Mouse (Mus musculus): ENCODE results near the gene Rab3d. TPM values are rescaled to one million over a fixed set of nuclear protein-coding genes. Genes with fewer than 3 reads are reported as not detected.
"Not testable (repeated sequence)": the region's sequence is repeated elsewhere in the genome, so short reads cannot be mapped to it uniquely, and the experiment has no call there.

Rab3d gene
- polyA plus RNA-seq, 1 experiment from 2014 or later = 11.1 TPM

DNA sequence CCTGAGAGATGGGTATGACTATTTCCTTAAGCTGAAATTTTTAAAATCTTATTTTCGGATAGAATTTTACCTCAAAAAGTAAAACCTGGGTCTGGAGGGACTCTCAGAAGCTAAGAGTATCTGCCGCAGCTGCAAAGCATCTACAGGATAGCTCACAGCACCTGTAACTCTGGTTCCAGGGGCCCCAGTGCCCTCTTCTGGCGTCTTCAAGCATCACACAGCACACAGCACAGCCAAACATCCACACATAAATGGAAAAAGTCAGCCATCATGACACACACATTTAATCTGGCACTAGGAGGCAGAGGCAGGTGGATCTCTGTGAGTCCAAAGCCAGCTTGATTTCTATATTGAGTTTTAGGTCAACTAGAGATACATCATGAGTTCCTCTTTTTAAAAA is 41.4 kb downstream of the Rab3d start:
- Histone ChIP-seq H3K36me3 (no peaks in the 10 kb centered on the region), H3K4me2 (replicated peaks) (no peak overlapping the region), H3K4me1 (no peaks in the 10 kb centered on the region), H3K27ac (no peak overlapping the region), H3K9ac (no peak overlapping the region), H3K27me3 (no peaks in the 10 kb centered on the region), H3K9me3 (no peaks in the 10 kb centered on the region), H3K4me3 (no peak overlapping the region)
- ATAC-seq (ENCODE audit: insufficient number of reproducible peaks, insufficient read depth, low FRiP score, low TSS enrichment) = no peak
- 64% methylated on average over 3 of the region's 3 CpGs for WGBS

DNA sequence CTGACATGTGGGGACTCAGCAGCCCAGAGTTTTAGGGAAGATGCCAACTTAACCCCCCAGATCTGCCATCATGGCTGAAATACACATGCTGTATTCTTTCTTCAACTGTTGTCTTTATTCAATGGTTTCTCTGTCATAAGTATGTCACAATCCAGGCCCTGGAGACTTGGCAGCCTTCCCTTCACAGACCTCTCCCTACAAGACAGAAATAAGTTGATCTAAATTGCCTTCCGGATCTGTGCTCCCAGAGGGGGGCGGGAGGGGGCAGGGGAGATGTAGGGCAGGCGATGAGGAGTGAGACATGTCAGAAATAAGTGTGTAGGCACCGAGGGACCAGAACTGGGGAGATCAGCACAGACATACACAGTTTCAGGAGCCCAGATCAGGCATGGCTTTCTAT is 45.8 kb downstream of the Rab3d start:
- Histone ChIP-seq H3K27me3 (no peaks in the 10 kb centered on the region), H3K4me2 (replicated peaks) (no peak overlapping the region), H3K9me3 (no peaks in the 10 kb centered on the region), H3K4me3 (no peak overlapping the region), H3K4me1 (no peaks in the 10 kb centered on the region), H3K27ac (no peak overlapping the region), H3K36me3 (no peaks in the 10 kb centered on the region), H3K9ac (no peak overlapping the region)
- no peak for ATAC-seq (ENCODE audit: insufficient number of reproducible peaks, insufficient read depth, low FRiP score, low TSS enrichment)
- 68% methylated on average over 4 of the region's 4 CpGs for WGBS

DNA sequence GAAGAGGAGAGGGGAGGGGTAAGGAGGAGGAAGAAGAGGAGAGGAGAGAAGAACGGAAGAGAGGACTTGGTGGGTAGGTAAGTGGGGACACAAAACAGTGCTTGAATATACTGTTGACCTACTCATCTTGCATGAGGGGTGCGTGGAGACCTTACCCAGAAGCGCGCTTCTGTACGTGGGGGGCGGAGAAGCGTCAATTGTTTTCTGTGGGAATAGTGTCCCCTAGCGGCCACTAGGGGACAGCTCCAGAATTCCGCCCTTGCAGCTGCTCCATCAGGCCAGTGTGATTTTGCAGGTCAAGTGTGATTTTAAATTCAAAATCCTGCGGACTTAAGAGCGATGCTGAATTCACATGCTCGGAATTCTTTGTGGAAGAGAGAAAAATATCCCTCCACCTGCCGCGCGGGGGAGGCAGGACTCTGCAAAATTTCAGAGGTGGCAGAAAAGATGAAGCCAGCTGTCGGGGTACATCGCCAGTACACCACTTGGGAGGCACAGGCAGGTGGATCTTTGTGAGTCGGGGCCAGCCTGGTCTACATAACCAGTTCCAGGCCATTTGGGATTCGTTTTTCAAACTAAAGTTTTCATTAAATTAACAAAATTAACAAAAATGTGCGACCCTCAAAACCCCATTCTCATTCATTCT is 47.0 kb downstream of the Rab3d start:
- ATAC-seq (ENCODE audit: insufficient number of reproducible peaks, insufficient read depth, low FRiP score, low TSS enrichment) = no peak; the same call in 1 of the 2 replicates
- Histone ChIP-seq H3K27me3 (no peaks in the 10 kb centered on the region), H3K27ac (no peak overlapping the region), H3K4me1 (no peaks in the 10 kb centered on the region), H3K4me2 (replicated peaks) (peak overlapping the region; percentile 37), H3K9ac (no peak overlapping the region), H3K36me3 (no peaks in the 10 kb centered on the region), H3K4me3 (no peak overlapping the region), H3K9me3 (no peaks in the 10 kb centered on the region)
- 16% methylated on average over 20 of the region's 20 CpGs for WGBS

DNA sequence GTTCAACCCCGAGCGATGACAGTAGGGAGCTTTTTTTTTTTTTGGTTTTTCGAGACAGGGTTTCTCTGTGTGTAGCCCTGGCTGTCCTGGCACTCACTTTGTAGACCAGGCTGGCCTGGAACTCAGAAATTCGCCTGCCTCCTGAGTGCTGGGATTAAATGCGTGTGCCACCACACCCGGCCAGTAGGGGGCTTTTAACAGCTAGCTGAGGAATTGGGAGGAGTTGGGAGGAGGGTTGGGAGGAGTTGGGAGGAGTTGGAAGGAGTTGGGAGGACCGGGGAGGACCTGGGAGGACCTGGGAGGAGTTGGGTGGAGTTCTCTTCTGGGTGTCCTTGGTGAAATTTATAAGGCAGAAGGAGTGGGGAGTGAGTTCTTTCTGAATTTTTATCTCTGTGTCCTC is 48.7 kb downstream of the Rab3d start:
- H3K36me3 ChIP-seq; H3K9me3 ChIP-seq; H3K4me3 ChIP-seq; H3K9ac ChIP-seq; H3K27ac ChIP-seq; H3K4me1 ChIP-seq; H3K4me2 ChIP-seq (replicated peaks); H3K27me3 ChIP-seq; ATAC-seq (ENCODE audit: insufficient number of reproducible peaks, insufficient read depth, low FRiP score, low TSS enrichment): not testable (repeated sequence)
- 51% methylated on average over 7 of the region's 7 CpGs for WGBS

DNA sequence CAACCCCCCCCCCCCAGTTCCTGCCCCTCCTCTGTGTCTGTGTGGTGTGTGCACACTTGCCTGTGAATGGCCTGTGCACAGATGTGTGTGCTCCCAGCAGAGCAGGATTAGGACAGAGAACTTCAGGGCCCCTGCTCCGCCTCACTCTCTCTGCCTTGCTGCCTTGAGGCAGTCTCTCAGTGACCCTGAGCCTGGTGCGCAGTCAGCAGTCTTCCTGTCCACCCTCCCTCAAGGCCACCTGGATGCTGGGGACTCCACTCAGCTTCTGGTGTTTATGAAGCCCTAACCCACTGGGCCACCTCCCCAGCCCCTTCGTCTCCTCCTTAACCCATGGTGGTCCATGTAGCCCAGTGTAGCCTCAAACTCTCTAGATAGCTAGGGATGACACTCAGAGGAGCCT is 50.3 kb downstream of the Rab3d start:
- no peaks in the 10 kb centered on the region for H3K4me1 ChIP-seq
- H3K9ac ChIP-seq = no peak overlapping the region
- no peak; the same call in 1 of the 2 replicates for ATAC-seq (ENCODE audit: insufficient number of reproducible peaks, insufficient read depth, low FRiP score, low TSS enrichment)
- no peaks in the 10 kb centered on the region for H3K36me3 ChIP-seq
- H3K9me3 ChIP-seq = no peaks in the 10 kb centered on the region
- H3K4me3 ChIP-seq = no peak overlapping the region
- H3K27ac ChIP-seq = no peak overlapping the region
- H3K4me2 ChIP-seq (replicated peaks) = no peak overlapping the region
- H3K27me3 ChIP-seq = no peaks in the 10 kb centered on the region
- 68% methylated on average over 3 of the region's 3 CpGs for WGBS

DNA sequence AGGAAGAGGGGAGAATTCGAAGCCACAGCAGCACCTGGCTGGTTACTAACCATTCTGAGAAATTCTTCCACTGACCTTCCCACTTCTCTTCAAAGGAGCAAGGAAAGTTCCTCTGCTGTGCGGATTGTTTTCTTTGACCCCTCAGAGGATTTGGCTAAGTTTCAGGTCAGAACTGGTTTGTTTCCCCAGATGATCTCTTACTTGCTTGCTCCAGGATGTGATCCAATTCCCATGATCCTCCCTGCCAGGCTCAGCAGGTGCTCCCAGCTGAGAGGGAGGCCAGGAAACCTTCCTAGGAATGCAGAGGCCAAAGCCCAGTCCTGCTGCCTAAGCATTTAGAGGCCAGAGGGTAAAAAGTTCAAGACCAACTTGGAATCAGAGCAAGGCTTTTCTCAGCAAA is 51.4 kb downstream of the Rab3d start:
- 50% methylated on average over 2 of the region's 2 CpGs for WGBS
- no peak for ATAC-seq (ENCODE audit: insufficient number of reproducible peaks, insufficient read depth, low FRiP score, low TSS enrichment)
- H3K9ac ChIP-seq = no peak overlapping the region
- no peaks in the 10 kb centered on the region for H3K4me1 ChIP-seq
- peaks cover 6% of the 10 kb centered on the region; the same call in 1 of the 2 replicates for H3K9me3 ChIP-seq
- H3K4me3 ChIP-seq = no peak overlapping the region
- H3K4me2 ChIP-seq (replicated peaks) = no peak overlapping the region
- no peaks in the 10 kb centered on the region for H3K36me3 ChIP-seq
- 0 out of 2 replicates have a peak overlapping the region, but pooled peaks have one; percentile 0 for H3K27ac ChIP-seq
- H3K27me3 ChIP-seq = no peaks in the 10 kb centered on the region

DNA sequence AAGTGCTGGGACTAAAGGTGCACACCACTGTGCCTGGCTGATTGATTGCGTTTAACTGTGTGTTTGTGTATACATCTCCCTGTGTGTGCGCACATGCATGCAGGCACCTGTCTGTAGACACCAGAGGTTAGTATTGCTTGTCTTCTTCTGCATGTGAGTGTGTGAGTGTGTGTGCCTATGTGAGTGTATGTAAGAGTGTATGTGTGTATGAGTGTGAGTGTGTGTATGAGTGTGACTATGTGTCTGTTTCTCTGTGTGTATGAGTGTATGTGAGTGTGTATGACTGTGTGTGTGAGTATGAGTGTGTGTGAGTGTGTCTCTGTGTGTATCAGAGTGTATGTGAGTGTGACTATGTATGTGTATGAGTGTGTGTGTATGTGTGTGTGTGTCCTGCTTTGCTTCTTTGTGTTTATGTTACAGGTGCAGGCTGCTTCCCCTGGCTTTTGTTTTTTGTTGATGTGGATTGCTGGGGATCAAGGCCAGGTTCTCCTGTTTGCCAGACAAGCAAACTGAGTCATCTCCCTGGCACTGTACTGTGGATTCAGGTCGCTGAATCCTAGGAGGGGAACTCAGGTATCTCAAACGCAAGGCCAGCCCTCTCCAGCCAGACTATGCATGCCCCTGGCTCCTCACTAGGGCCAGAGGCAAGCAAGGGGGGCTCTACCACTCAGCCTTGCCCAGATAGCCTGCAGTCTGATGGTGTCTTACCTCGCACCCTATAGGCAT is 52.2 kb downstream of the Rab3d start:
- Histone ChIP-seq H3K27ac (0 out of 2 replicates have a peak overlapping the region, but pooled peaks have one; percentile 0), H3K9ac (no peak overlapping the region), H3K4me3 (no peak overlapping the region), H3K4me2 (replicated peaks) (no peak overlapping the region), H3K27me3 (no peaks in the 10 kb centered on the region), H3K4me1 (no peaks in the 10 kb centered on the region), H3K36me3 (no peaks in the 10 kb centered on the region), H3K9me3 (peaks cover 6% of the 10 kb centered on the region; the same call in 1 of the 2 replicates)
- WGBS = 68% methylated on average over 5 of the region's 5 CpGs
- ATAC-seq (ENCODE audit: insufficient number of reproducible peaks, insufficient read depth, low FRiP score, low TSS enrichment) = no peak

DNA sequence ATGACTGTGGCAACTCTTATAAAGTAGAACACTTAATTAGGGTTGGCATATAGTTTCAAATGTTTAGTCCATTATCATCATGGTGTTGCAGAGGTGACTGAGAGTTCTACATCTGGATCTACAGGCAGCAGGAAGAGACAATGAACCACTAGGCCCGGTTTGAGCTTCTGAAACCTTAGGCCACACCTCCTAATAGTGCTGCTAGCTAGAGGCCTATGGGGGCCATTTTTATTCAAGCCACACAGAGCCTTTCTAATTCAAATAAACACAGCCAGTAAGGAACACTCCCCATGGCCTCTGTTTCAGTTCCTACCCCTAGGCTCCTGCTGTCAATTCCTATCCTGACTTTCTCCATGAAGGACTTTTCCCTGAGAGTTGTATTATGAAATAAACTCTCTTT is 55.8 kb downstream of the Rab3d start:
- no peak overlapping the region for H3K4me3 ChIP-seq
- no peak overlapping the region for H3K27ac ChIP-seq
- H3K27me3 ChIP-seq = no peaks in the 10 kb centered on the region
- no peaks in the 10 kb centered on the region for H3K36me3 ChIP-seq
- H3K4me2 ChIP-seq (replicated peaks) = no peak overlapping the region
- no peak for ATAC-seq (ENCODE audit: insufficient number of reproducible peaks, insufficient read depth, low FRiP score, low TSS enrichment)
- no peak overlapping the region for H3K9ac ChIP-seq
- H3K4me1 ChIP-seq = no peaks in the 10 kb centered on the region
- H3K9me3 ChIP-seq = peaks cover 6% of the 10 kb centered on the region; the same call in 1 of the 2 replicates
- 65% methylated on average over 1 of the region's 1 CpGs for WGBS

DNA sequence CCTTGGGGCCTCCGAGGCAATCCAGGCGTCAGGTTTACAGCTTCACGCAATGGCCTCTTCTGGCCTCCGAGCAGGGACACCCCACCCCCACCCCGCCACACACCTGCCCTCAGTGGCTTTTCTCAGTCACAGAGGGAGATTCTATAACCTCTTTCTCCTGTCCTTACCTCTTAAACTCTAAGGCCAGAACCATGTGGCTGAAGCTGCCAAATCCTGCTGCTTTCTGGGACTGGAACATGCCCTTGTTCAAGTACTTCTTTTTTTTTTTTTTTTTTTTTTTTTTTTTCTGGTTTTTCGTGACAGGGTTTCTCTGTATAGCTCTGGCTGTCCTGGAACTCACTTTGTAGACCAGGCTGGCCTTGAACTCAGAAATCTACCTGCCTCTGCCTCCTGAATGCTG is 57.6 kb downstream of the Rab3d start:
- ATAC-seq (ENCODE audit: insufficient number of reproducible peaks, insufficient read depth, low FRiP score, low TSS enrichment); H3K27me3 ChIP-seq; H3K27ac ChIP-seq; H3K4me1 ChIP-seq; H3K9me3 ChIP-seq; H3K4me2 ChIP-seq (replicated peaks); H3K4me3 ChIP-seq; H3K9ac ChIP-seq; H3K36me3 ChIP-seq: not testable (repeated sequence)
- 60% methylated on average over 6 of the region's 6 CpGs for WGBS

DNA sequence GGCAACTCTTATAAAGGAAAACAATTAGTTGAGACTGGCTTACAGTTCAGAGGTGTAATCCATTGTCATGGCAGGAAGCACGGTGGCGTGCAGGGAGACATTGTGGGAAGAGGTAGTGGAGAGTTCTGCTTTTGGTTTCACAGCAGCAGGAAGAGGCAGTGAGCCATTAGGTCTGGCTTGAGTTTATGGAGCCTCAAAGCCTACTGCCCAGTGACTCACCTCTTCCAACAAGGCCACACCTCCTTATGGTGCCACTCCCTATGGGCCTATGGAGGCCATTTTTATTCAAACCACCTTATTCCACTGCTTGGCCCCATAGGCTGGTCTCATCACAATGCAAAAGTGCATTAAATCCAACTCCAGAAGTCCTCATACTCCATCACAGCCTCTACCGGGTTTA is 58.4 kb downstream of the Rab3d start:
- Histone ChIP-seq H3K36me3 (no peaks in the 10 kb centered on the region), H3K4me1 (no peaks in the 10 kb centered on the region), H3K9ac (no peak overlapping the region), H3K27me3 (no peaks in the 10 kb centered on the region), H3K9me3 (peaks cover 6% of the 10 kb centered on the region; the same call in 1 of the 2 replicates), H3K4me3 (no peak overlapping the region), H3K27ac (no peak overlapping the region), H3K4me2 (replicated peaks) (no peak overlapping the region)
- 89% methylated on average over 3 of the region's 3 CpGs for WGBS
- ATAC-seq (ENCODE audit: insufficient number of reproducible peaks, insufficient read depth, low FRiP score, low TSS enrichment) = no peak

DNA sequence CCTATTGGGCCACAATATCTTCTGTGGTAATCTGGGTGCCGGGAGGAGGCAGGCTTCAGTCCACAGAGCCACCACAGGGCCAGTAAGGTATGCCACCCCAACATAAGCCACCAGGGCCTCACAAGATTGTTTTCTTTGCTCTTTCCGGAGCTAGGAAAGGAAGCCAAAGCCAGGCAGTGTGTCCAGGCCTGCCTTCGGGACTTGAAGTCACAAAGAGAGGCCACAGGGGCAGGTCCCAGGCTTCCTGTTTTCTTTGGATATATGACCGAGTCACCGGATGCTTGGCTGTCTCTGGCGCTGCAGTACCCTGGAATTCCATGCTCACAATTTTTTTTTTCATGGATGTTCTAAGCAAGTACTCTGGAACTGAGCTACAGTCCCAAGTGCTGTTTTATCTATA is 59.9 kb downstream of the Rab3d start:
- H3K4me2 ChIP-seq (replicated peaks) = no peak overlapping the region
- H3K27ac ChIP-seq = no peak overlapping the region
- no peak overlapping the region for H3K4me3 ChIP-seq
- peaks cover 6% of the 10 kb centered on the region; the same call in 1 of the 2 replicates for H3K9me3 ChIP-seq
- no peaks in the 10 kb centered on the region for H3K4me1 ChIP-seq
- 31% methylated on average over 6 of the region's 6 CpGs for WGBS
- no peaks in the 10 kb centered on the region for H3K36me3 ChIP-seq
- no peaks in the 10 kb centered on the region for H3K27me3 ChIP-seq
- ATAC-seq (ENCODE audit: insufficient number of reproducible peaks, insufficient read depth, low FRiP score, low TSS enrichment) = no peak
- H3K9ac ChIP-seq = no peak overlapping the region

DNA sequence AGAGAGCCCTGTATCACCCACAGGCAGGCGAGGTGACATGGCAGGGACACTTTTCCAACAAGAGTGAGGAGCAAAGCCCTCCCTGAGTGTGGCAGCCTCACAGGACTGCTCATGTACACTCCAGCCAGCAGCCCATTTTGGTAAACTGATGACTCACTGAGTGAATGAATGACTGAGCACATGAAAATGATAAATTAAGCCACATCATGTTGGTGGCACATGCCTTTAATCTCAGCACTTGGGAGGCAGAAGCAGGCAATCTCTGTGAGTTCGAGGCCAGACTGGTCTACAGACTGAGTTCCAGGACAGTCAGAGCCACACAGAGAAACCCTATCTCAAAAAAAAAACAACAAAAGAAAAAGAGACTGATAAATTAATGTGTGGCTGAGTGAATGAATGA is 60.5 kb downstream of the Rab3d start:
- H3K27me3 ChIP-seq = no peaks in the 10 kb centered on the region
- WGBS = 89% methylated on average over 2 of the region's 2 CpGs
- H3K4me2 ChIP-seq (replicated peaks) = no peak overlapping the region
- no peak overlapping the region for H3K9ac ChIP-seq
- peaks cover 6% of the 10 kb centered on the region; the same call in 1 of the 2 replicates for H3K9me3 ChIP-seq
- ATAC-seq (ENCODE audit: insufficient number of reproducible peaks, insufficient read depth, low FRiP score, low TSS enrichment) = no peak
- no peak overlapping the region for H3K4me3 ChIP-seq
- H3K4me1 ChIP-seq = no peaks in the 10 kb centered on the region
- H3K27ac ChIP-seq = no peak overlapping the region; the same call in 1 of the 2 replicates
- H3K36me3 ChIP-seq = no peaks in the 10 kb centered on the region
